Mouse (Mus musculus): Measurements from ENCODE around the gene Nubpl. TPM values are rescaled to one million over a fixed set of nuclear protein-coding genes. Genes with fewer than 3 reads are reported as not detected.

Gene Nubpl
- polyA plus RNA-seq, 1 experiment: 1.6 TPM

DNA sequence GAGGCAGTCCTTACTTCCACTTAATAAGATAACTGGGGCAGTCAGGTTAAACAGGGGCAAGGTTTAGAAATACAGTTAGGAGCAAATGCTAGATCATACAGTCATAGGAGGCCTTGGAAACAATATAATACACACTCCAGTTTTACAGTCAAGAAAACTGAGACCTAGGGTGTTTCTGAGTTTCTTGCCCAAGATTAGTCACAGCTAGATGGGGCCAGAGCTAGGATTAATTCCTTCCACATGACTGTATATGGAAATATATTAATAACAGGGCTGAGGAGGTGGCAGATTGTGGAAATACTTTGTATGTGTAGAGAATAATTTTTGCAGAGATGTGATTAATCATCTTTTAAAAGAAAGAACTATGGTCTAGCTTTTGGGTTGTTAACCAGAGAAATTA is 186.9 kb downstream of the Nubpl start:
- no peak for DNase-seq
- TF ChIP-seq POLR2A (IDR thresholded peaks at IDR 0.05; ENCODE audit: borderline replicate concordance, extremely low read depth, low read depth, low read length): no peak
- TF ChIP-seq CTCF (IDR thresholded peaks at IDR 0.05; ENCODE audit: insufficient read depth, low read length): no peak
- no peak overlapping the region for H3K4me3 ChIP-seq (replicated peaks; ENCODE audit: extremely low read depth, low read depth, low read length)
- peaks cover 10% of the 10 kb centered on the region for H3K4me1 ChIP-seq (ENCODE audit: control insufficient read depth, insufficient read depth, low read length)

DNA sequence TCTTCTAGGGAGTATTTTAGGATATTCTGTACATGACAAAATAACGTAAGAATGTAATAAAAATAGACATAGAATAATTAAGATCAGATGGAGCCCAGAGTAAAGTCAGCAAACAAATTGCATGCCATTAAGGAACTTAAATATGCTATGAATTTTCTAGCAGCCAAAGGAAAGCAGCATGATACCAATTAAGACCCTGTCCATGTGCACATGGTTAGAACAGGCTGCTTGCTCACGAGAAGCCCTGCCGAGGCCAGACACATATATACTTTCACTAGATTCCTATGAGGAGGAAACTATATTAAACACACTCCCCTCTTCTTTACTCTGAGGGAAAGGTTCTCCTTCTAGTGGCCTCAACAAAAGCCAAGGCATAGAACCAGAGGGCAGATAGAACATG is 189.3 kb downstream of the Nubpl start:
- H3K4me1 ChIP-seq (ENCODE audit: control insufficient read depth, insufficient read depth, low read length): peaks cover 10% of the 10 kb centered on the region
- no peak for DNase-seq
- WGBS: 94% methylated on average over 3 of the region's 3 CpGs
- no peak overlapping the region for H3K4me3 ChIP-seq (replicated peaks; ENCODE audit: extremely low read depth, low read depth, low read length)
- TF ChIP-seq CTCF (IDR thresholded peaks at IDR 0.05; ENCODE audit: insufficient read depth, low read length) (no peak), POLR2A (IDR thresholded peaks at IDR 0.05; ENCODE audit: borderline replicate concordance, extremely low read depth, low read depth, low read length) (no peak)

- no peak for TF ChIP-seq POLR2A (IDR thresholded peaks at IDR 0.05; ENCODE audit: borderline replicate concordance, extremely low read depth, low read depth, low read length)
- TF ChIP-seq CTCF (IDR thresholded peaks at IDR 0.05; ENCODE audit: insufficient read depth, low read length): no peak
- H3K4me1 ChIP-seq (ENCODE audit: control insufficient read depth, insufficient read depth, low read length): peaks cover 10% of the 10 kb centered on the region
- H3K4me3 ChIP-seq (replicated peaks; ENCODE audit: extremely low read depth, low read depth, low read length): no peak overlapping the region
- peak; percentile 9 for DNase-seq
- WGBS: 25% methylated on average over 4 of the region's 4 CpGs
Observed at GRCm38 (mm10) chr12:52288537-52288936, 191.0 kb downstream of the Nubpl start.

- DNase-seq: no peak
- WGBS: 48% methylated on average over 11 of the region's 11 CpGs
- TF ChIP-seq POLR2A (IDR thresholded peaks at IDR 0.05; ENCODE audit: borderline replicate concordance, extremely low read depth, low read depth, low read length) (no peak), CTCF (IDR thresholded peaks at IDR 0.05; ENCODE audit: insufficient read depth, low read length) (no peak)
- peaks cover 10% of the 10 kb centered on the region for H3K4me1 ChIP-seq (ENCODE audit: control insufficient read depth, insufficient read depth, low read length)
- no peak overlapping the region for H3K4me3 ChIP-seq (replicated peaks; ENCODE audit: extremely low read depth, low read depth, low read length)
Observed at GRCm38 (mm10) chr12:52288941-52289567, 191.5 kb downstream of the Nubpl start.

GRCm38 (mm10) chr12:52289594-52289993 is 192.1 kb downstream of the Nubpl start:
- Histone ChIP-seq H3K4me3 (replicated peaks; ENCODE audit: extremely low read depth, low read depth, low read length) (no peak overlapping the region), H3K4me1 (ENCODE audit: control insufficient read depth, insufficient read depth, low read length) (peaks cover 10% of the 10 kb centered on the region)
- 64% methylated on average over 10 of the region's 10 CpGs for WGBS
- TF ChIP-seq CTCF (IDR thresholded peaks at IDR 0.05; ENCODE audit: insufficient read depth, low read length) (no peak), POLR2A (IDR thresholded peaks at IDR 0.05; ENCODE audit: borderline replicate concordance, extremely low read depth, low read depth, low read length) (no peak)
- no peak for DNase-seq

- H3K4me3 ChIP-seq (replicated peaks; ENCODE audit: extremely low read depth, low read depth, low read length): no peak overlapping the region
- H3K4me1 ChIP-seq (ENCODE audit: control insufficient read depth, insufficient read depth, low read length): peaks cover 3% of the 10 kb centered on the region
- TF ChIP-seq CTCF (IDR thresholded peaks at IDR 0.05; ENCODE audit: insufficient read depth, low read length) (no peak), POLR2A (IDR thresholded peaks at IDR 0.05; ENCODE audit: borderline replicate concordance, extremely low read depth, low read depth, low read length) (no peak)
- no peak for DNase-seq
- 94% methylated on average over 2 of the region's 2 CpGs for WGBS
Observed at GRCm38 (mm10) chr12:52293931-52294330, 196.4 kb downstream of the Nubpl start.

DNA sequence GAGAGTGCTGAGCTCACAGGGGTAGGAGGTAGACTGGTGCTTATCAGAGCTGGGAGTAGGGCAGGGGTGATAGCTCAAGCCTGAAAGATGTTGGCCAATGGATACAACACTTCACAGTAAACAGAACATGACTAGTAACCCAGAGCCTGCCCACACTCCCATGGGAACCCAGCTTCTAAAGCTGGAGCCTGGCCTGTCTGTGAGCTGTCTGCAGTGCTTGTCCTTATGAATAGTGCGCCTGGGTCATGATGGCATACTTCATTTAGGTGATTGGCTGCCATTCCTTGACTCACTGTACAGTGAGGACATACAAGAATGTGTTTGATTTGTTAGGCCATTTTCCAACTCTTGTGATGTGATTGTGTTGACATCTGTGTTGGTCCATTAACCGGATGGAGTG is 200.5 kb downstream of the Nubpl start:
- 86% methylated on average over 2 of the region's 2 CpGs for WGBS
- no peak for DNase-seq
- H3K4me1 ChIP-seq (ENCODE audit: control insufficient read depth, insufficient read depth, low read length): no peaks in the 10 kb centered on the region; the same call in 1 of the 2 replicates
- TF ChIP-seq CTCF (IDR thresholded peaks at IDR 0.05; ENCODE audit: insufficient read depth, low read length): no peak
- no peak for TF ChIP-seq POLR2A (IDR thresholded peaks at IDR 0.05; ENCODE audit: borderline replicate concordance, extremely low read depth, low read depth, low read length)
- H3K4me3 ChIP-seq (replicated peaks; ENCODE audit: extremely low read depth, low read depth, low read length): no peak overlapping the region

DNA sequence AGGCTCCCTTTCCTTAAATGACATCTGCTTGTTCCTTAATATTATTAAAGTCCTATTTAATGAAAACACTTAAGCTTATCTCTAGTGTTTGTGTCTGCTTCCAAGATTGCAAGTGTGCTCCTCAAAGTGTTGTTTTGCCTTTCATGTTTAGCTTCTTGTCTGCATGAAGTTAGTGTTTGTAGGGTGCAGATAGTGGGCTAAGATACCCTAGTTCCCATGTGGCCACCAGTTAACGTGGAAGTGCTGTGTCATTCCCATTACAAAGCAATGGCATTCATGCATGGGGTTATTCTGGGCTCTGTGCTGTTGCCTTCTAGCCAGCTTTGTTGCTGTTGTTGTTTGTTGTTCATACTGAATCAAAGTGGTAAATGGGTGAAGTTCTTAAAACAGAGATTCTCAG is 201.1 kb downstream of the Nubpl start:
- no peaks in the 10 kb centered on the region; the same call in 1 of the 2 replicates for H3K4me1 ChIP-seq (ENCODE audit: control insufficient read depth, insufficient read depth, low read length)
- no peak overlapping the region for H3K4me3 ChIP-seq (replicated peaks; ENCODE audit: extremely low read depth, low read depth, low read length)
- no peak for TF ChIP-seq CTCF (IDR thresholded peaks at IDR 0.05; ENCODE audit: insufficient read depth, low read length)
- TF ChIP-seq POLR2A (IDR thresholded peaks at IDR 0.05; ENCODE audit: borderline replicate concordance, extremely low read depth, low read depth, low read length): no peak
- no peak for DNase-seq
- WGBS: 43% methylated on average over 1 of the region's 1 CpGs

GRCm38 (mm10) chr12:52302961-52303360 is 205.4 kb downstream of the Nubpl start:
- TF ChIP-seq POLR2A (IDR thresholded peaks at IDR 0.05; ENCODE audit: borderline replicate concordance, extremely low read depth, low read depth, low read length): no peak
- no peak for TF ChIP-seq CTCF (IDR thresholded peaks at IDR 0.05; ENCODE audit: insufficient read depth, low read length)
- no peak overlapping the region for H3K4me3 ChIP-seq (replicated peaks; ENCODE audit: extremely low read depth, low read depth, low read length)
- WGBS: 80% methylated on average over 2 of the region's 2 CpGs
- DNase-seq: no peak
- H3K4me1 ChIP-seq (ENCODE audit: control insufficient read depth, insufficient read depth, low read length): peaks cover 2% of the 10 kb centered on the region; the same call in 1 of the 2 replicates

- no peak for DNase-seq
- Histone ChIP-seq H3K4me3 (replicated peaks; ENCODE audit: extremely low read depth, low read depth, low read length) (no peak overlapping the region), H3K4me1 (ENCODE audit: control insufficient read depth, insufficient read depth, low read length) (0 out of 2 replicates have a peak, but pooled peaks cover 2% of the 10 kb centered on the region)
- WGBS: 62% methylated on average over 7 of the region's 7 CpGs
- TF ChIP-seq POLR2A (IDR thresholded peaks at IDR 0.05; ENCODE audit: borderline replicate concordance, extremely low read depth, low read depth, low read length) (no peak), CTCF (IDR thresholded peaks at IDR 0.05; ENCODE audit: insufficient read depth, low read length) (no peak)
Observed at GRCm38 (mm10) chr12:52306348-52306747, 208.8 kb downstream of the Nubpl start.

Data from lung, adult 2 months (tissue).